Mouse (Mus musculus): Measurements from ENCODE around the gene Myo18b.
A peak's percentile ranks its signal among the peaks of the same experiment; 100 is the strongest.

- no peak for TF ChIP-seq POLR2A (IDR thresholded peaks at IDR 0.05; ENCODE audit: borderline replicate concordance, insufficient read depth, low read length)
- peak; percentile 70 for TF ChIP-seq CTCF (IDR thresholded peaks at IDR 0.05; ENCODE audit: borderline replicate concordance, insufficient read depth, low read depth, low read length)
Observed at GRCm38 (mm10) chr5:112864719-112865367, 31.3 kb downstream of the Myo18b start.
